Mouse (Mus musculus): ENCODE measurements at regions not wholly inside any gene's neighbourhood (a gene's known extent, or its start where the extent isn't known, plus 50 kb on each side); places are given as distances from the start of the nearest gene placed in this dataset.

DNA sequence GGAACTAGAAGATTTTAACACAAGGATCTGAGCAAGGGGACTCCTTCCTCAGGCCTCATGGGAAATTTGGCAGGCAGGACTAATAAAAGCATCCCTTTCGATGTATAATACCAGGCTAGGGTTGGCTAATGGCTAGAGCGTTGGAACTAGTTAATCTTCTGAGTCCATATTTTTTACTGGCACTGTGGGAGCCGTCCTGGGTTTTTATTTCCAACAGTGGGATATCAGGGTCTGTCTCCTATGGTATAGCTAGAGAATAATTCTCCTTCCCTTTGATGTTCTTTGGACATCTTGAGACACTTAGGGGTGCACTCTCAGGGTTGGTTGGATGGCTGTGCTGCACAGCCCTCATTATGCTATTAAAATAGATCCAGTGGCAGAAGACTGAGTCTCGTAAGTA is 150.9 kb downstream of the Ttc32 start:
- TF ChIP-seq CTCF (IDR thresholded peaks at IDR 0.05; ENCODE audit: borderline replicate concordance, extremely low read depth, insufficient read depth, insufficient read length) (no peak), POLR2A (IDR thresholded peaks at IDR 0.05; ENCODE audit: borderline replicate concordance, extremely low read depth, insufficient read depth, insufficient read length, poor library complexity, severe bottlenecking) (no peak)
